Mouse (Mus musculus) C2C12 (cell line): ENCODE data around the gene RPS10-NUDT3.

ENCODE experiments used
- CTCF ChIP-seq: IDR thresholded peaks from one replicate; pipeline ENCODE4 v1.5.1; 2011; ENCODE audit not compliant: control insufficient read depth, insufficient read depth, insufficient read length
- MYOD1 ChIP-seq: IDR thresholded peaks from one replicate; pipeline ENCODE4 v1.6.1; 2011; ENCODE audit warnings: low read depth; ENCODE audit not compliant: control insufficient read depth, insufficient read length

DNA sequence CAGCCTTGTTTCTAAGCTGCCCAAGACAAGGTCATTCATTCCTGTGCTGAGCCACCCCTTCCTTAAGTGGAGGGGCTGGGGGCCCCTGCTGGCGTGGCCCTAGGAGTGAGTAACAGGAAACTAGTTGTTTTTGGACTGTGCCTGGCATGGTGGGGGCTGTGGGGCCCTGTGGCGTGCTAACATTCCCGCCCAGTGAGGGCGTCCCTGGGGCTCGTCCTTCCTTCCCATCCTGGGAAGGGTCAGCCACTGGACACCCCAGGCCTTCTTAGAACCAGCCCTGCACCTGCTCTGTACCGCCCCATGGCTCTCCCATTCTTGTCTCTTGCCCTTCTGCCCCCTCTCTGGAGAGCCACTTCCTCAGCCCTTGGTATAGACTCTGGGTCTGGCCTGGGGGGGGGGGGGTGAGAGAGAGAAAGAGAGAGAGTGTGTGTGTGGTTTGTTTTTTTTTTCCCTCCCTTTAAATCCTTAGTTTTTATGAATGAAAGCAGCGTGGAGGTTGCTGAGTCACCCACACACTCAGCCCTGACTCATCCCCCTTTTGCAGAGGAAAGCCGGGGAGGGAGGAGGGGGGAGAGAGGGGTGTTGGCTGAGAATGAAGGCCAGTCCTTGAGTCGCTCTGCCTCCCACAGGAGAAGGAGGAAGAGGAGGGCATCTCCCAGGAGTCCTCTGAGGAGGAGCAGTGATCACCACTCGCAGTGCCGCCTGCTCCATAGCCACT, 73.1 kb downstream of the RPS10-NUDT3 start:
- TF ChIP-seq CTCF (no peak), MYOD1 (peak; percentile 79)
